Mouse (Mus musculus) C2C12 (cell line): ENCODE measurements around the gene Tcf19. TPM values are rescaled to one million over a fixed set of nuclear protein-coding genes. Genes with fewer than 3 reads are reported as not detected.

ENCODE experiments used
- H3K27me3 ChIP-seq: one replicate; pipeline ENCODE4 v1.6.1; 2011; ENCODE audit not compliant: control insufficient read depth, insufficient read depth, insufficient read length
- H3K36me3 ChIP-seq: one replicate; pipeline ENCODE4 v1.6.1; 2011; ENCODE audit not compliant: control insufficient read depth, insufficient read depth
- H3K4me3 ChIP-seq: one replicate; pipeline ENCODE4 v1.5.1; 2011; ENCODE audit warnings: mild to moderate bottlenecking, control low read depth; ENCODE audit not compliant: poor library complexity, insufficient read depth, severe bottlenecking
- H3K79me2 ChIP-seq: one replicate; pipeline ENCODE4 v1.6.1; 2011; ENCODE audit not compliant: control insufficient read depth, insufficient read depth
- H3K79me3 ChIP-seq: one replicate; pipeline ENCODE4 v1.6.1; 2011; ENCODE audit warnings: low read depth, control low read depth
- H3ac ChIP-seq: one replicate; pipeline ENCODE3; 2011; ENCODE audit warnings: low read depth; ENCODE audit not compliant: control insufficient read depth, insufficient read length
- CEBPB ChIP-seq: IDR thresholded peaks from one replicate; pipeline ENCODE4 v1.6.1; 2011; ENCODE audit warnings: low read depth, mild to moderate bottlenecking, control low read depth, moderate library complexity
- CTCF ChIP-seq: IDR thresholded peaks from one replicate; pipeline ENCODE4 v1.5.1; 2011; ENCODE audit not compliant: control insufficient read depth, insufficient read depth, insufficient read length
- FOSL1 ChIP-seq: IDR thresholded peaks from one replicate; pipeline ENCODE4 v1.8.0; 2011; ENCODE audit warnings: mild to moderate bottlenecking, low read length; ENCODE audit not compliant: poor library complexity, insufficient read depth, severe bottlenecking
- MAX ChIP-seq: IDR thresholded peaks from one replicate; pipeline ENCODE4 v1.6.1; 2011; ENCODE audit warnings: mild to moderate bottlenecking, control low read depth
- MYOD1 ChIP-seq: IDR thresholded peaks from one replicate; pipeline ENCODE4 v1.6.1; 2011; ENCODE audit warnings: low read depth; ENCODE audit not compliant: control insufficient read depth, insufficient read length
- MYOG ChIP-seq: IDR thresholded peaks from one replicate; pipeline ENCODE4 v1.6.1; 2011; ENCODE audit not compliant: control insufficient read depth, insufficient read length; ENCODE audit errors: extremely low read depth
- USF1 ChIP-seq: IDR thresholded peaks from one replicate; pipeline ENCODE4 v1.6.1; 2011; ENCODE audit warnings: low read depth, mild to moderate bottlenecking, control low read depth, moderate library complexity
- polyA plus RNA-seq: library from polyadenylated mRNA; unstranded; fragments of >200 nt; fragmentation: generic; extraction: Trizol; gene quantifications from one replicate; pipeline ENCODE4 v1.2.1, GENCODE M21; 2012; ENCODE audit warnings: missing spikeins

Gene Tcf19
- polyA plus RNA-seq, 1 experiment = 46.7 TPM

DNA sequence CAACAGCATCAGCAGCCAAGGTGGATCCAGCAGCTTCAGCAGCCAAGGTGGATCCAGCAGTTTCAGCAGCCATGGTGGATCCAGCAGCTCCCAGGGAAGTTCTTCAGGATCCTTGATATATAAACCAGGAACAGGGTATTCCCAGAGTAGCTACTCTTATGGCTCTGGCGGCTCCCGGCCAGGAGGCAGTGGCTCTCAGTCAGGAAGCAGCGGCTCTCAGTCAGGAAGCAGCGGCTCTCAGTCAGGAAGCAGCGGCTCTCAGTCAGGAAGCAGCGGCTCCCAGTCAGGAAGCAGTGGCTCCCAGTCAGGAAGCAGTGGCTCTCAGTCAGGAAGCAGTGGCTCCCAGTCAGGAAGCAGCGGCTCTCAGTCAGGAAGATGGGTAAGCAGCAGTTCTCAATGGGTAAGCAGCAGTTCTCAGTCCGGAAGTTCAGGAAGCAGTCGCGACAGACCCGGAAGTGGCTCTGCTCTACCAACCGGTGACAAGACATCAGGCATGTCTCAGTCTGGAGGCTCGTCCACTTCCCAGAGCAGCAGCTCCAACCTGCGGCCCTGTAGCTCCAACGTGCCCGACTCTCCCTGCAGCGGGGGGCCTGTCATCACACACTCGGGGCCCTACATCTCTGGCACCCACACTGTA is 38.3 kb upstream of the Tcf19 start:
- Histone ChIP-seq H3ac (no peak overlapping the region), H3K79me2 (no peaks in the 10 kb centered on the region), H3K36me3 (no peaks in the 10 kb centered on the region), H3K79me3 (no peaks in the 10 kb centered on the region), H3K27me3 (no peaks in the 10 kb centered on the region), H3K4me3 (no peak overlapping the region)
- TF ChIP-seq MAX (no peak), FOSL1 (no peak), MYOG (no peak), CEBPB (no peak), CTCF (no peak), MYOD1 (no peak), USF1 (no peak)

GRCm38 (mm10) chr17:35554321-35554720 is 37.7 kb upstream of the Tcf19 start:
- TF ChIP-seq MYOG = no peak
- TF ChIP-seq USF1 = no peak
- no peak for TF ChIP-seq CEBPB
- TF ChIP-seq CTCF = no peak
- TF ChIP-seq MYOD1 = no peak
- TF ChIP-seq FOSL1 = no peak
- TF ChIP-seq MAX = no peak
- Histone ChIP-seq H3K27me3 (no peaks in the 10 kb centered on the region), H3K4me3 (no peak overlapping the region), H3ac (no peak overlapping the region), H3K79me3 (no peaks in the 10 kb centered on the region), H3K79me2 (no peaks in the 10 kb centered on the region), H3K36me3 (no peaks in the 10 kb centered on the region)

DNA sequence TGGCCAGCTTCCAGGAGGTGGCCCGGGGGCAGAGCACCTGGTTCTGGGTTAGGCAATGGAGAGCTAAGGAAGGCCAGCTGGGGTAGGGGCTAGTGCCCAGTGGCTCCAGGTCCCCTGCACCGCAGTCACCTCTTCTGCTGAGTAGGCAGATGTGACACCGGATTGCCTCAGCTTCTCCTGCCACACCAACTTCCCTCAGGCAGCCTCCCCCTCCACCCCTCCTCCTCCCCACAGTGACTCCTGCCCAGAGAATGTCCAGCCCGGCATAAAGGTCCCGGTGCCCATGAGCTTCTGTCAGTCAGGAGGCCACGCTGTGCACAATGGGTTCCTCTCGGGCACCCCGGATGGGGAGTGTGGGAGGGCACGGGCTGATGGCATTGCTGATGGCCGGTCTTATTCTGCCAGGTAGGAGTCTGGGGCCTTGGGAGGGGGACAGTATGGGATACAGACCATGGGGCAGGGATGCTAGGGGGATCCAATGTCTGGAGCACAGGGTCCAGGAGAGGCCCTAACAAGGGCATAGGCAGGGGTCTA is 35.3 kb upstream of the Tcf19 start, which contains the start of gene Cdsn:
TSS of gene Cdsn (plus strand) at position 248 of the 534 bp plus-strand sequence.
- peak within 1 kb of the TSS; percentile 15 for H3ac ChIP-seq
- TF ChIP-seq MYOD1 (no peak), CTCF (no peak), CEBPB (no peak), FOSL1 (no peak)
- H3K36me3 ChIP-seq = no peaks in the 10 kb centered on the region
- H3K4me3 ChIP-seq = no peak within 1 kb of the TSS
- no peaks in the 10 kb centered on the region for H3K27me3 ChIP-seq
- no peaks in the 10 kb centered on the region for H3K79me2 ChIP-seq
- no peaks in the 10 kb centered on the region for H3K79me3 ChIP-seq

DNA sequence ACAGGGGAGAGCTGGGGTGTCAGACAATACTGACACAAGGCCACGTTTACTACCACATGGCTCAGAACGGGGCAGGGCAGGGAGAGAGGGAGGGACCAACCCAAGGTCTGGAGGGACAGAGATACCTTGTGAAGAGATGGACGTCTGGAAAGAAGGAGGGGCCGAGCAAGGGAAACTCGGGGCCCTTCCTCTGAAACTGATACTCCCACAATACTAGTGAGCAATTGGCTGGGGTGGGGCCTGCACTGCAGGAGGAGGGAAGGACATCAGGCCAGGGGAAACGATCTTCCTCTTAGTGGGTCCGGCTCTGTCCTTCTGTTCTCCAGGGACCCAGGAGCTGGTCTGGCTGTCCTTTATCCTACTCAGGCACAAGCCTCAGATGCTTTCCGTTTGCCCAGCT is 34.2 kb upstream of the Tcf19 start:
- TF ChIP-seq MAX (peak; percentile 35), MYOG (no peak)
- no peaks in the 10 kb centered on the region for H3K27me3 ChIP-seq
- no peaks in the 10 kb centered on the region for H3K79me3 ChIP-seq
- peak overlapping the region; percentile 4 for H3ac ChIP-seq
- no peak overlapping the region for H3K4me3 ChIP-seq
- H3K79me2 ChIP-seq = no peaks in the 10 kb centered on the region
- H3K36me3 ChIP-seq = no peaks in the 10 kb centered on the region

GRCm38 (mm10) chr17:35550143-35550494 is 33.5 kb upstream of the Tcf19 start:
- H3K36me3 ChIP-seq = no peaks in the 10 kb centered on the region
- no peaks in the 10 kb centered on the region for H3K27me3 ChIP-seq
- no peaks in the 10 kb centered on the region for H3K79me3 ChIP-seq
- H3ac ChIP-seq = peak overlapping the region; percentile 42
- H3K4me3 ChIP-seq = peak overlapping the region; percentile 15
- TF ChIP-seq MYOG (no peak), USF1 (no peak), MYOD1 (no peak), CTCF (no peak), CEBPB (no peak), MAX (no peak), FOSL1 (no peak)
- H3K79me2 ChIP-seq = no peaks in the 10 kb centered on the region

- TF ChIP-seq CEBPB (peak; percentile 9), MYOG (no peak), MYOD1 (peak; percentile 2), CTCF (no peak), MAX (no peak), USF1 (peak; percentile 40), FOSL1 (no peak)
- H3K4me3 ChIP-seq = peak overlapping the region; percentile 15
Observed at GRCm38 (mm10) chr17:35549437-35550142, 33.0 kb upstream of the Tcf19 start.

More at GRCm38 (mm10) chr17:35549437-35550142, 33.0 kb upstream of the Tcf19 start:
- Histone ChIP-seq H3K27me3 (no peaks in the 10 kb centered on the region), H3K79me3 (no peaks in the 10 kb centered on the region), H3K36me3 (no peaks in the 10 kb centered on the region), H3K79me2 (no peaks in the 10 kb centered on the region), H3ac (peak overlapping the region; percentile 42)
